Mouse (Mus musculus) gastrocnemius, adult 8-10 months (tissue): ENCODE measurements around the gene Pde7b. TPM values are rescaled to one million over a fixed set of nuclear protein-coding genes. Genes with fewer than 3 reads are reported as not detected.

Experiments
- DNase-seq, 2 experiments: peaks; one replicate each; pipeline ENCODE4 v3.0.0; 2022; ENCODE audit warnings: low spot score in 2 of 2
- total RNA-seq, 4 experiments: library from RNA; stranded (reverse); gene quantifications; 2 replicates each; pipeline ENCODE4 v1.2.4; 2022

Gene Pde7b
- 10 to 100 TPM; 33.5 to 43.1 (median 41.2) TPM for total RNA-seq

- DNase-seq: peak; percentile 66 to 83
Observed at GRCm38 (mm10) chr10:20724906-20725305, at the start of gene Pde7b. Pde7b (minus strand) TSS chr10:20725078.

DNA sequence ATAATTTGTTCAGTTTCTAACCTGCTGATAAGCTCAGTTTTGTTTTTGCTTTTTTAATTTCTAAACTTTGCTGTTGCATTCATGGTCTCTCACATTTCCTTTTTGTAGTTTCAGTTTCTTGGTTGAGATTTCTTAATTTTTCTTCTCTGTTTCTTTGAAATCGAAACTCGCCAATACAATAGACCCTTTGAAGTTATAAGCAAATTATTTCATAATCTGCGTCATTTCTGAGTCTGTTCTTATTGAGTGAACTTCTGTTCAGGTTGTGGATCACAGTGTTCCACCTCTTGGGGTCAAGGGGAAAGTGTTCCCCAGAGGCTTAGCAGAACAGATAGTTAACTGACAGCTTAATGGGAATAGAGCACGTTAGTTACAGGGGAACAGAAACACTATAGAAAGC lies 47.2 kb upstream of the Pde7b start:
- DNase-seq: no peak

GRCm38 (mm10) chr10:20770418-20770888 lies 45.6 kb upstream of the Pde7b start:
- DNase-seq: no peak

- DNase-seq: no peak
Observed at GRCm38 (mm10) chr10:20769557-20770417, 44.9 kb upstream of the Pde7b start.

DNA sequence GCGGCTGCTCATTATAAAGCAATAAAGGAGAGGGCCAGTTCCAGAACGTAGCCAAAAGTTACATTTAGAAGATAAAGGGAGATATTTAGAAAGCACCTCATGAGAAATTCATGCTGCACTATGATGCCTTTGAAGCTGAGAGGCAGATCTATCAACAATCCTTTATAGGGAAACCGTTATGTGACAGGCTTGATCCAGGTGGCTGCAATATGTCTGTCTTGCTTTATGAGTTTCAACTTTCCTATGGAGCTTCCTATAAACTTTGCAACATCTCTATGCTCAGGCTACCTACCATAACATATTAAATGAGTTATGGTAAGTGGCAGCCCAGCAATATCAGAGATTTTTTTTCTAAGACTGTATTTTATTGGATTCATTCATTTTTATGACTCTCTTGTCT lies 39.5 kb upstream of the Pde7b start:
- DNase-seq: no peak

GRCm38 (mm10) chr10:20758939-20759338 lies 34.1 kb upstream of the Pde7b start:
- no peak for DNase-seq

DNA sequence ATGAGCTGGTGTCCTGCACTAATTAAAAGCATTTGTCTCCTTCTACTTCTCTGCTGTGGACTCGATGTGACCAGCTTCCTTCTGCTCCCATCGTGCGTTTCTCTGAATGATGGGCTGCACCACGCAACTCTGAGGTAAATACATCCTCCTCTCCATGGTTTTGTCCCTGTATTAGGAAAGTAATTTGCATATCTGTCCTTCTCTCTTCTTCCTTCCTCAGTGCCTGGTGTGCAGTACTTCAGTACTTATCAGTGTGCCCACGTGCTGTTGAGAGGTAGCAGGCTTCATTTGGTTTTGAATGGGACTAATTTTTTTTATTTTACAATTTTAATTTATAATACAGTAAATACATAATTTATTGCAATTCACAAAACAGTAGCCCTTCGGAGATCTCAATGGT lies 33.4 kb upstream of the Pde7b start:
- no peak for DNase-seq

DNA sequence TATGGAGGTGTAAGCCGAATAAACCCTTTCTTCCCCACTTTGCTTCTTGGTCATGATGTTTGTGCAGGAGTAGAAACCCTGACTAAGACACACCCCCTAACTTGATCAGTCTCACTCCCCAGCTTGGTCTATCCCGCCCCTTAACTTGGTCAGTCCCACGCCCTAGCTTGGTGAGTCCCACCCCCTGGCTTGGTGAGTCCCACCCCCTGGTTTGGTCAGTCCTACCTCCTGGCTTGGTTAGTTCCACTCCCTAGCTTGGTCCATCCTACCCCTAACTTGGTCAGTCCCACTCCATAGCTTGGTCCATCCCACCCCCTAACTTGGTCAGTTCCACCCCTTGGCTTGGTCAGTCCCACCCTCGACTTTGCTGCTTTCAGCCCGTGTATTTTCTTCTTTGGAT lies 31.3 kb upstream of the Pde7b start:
- DNase-seq: no peak

GRCm38 (mm10) chr10:20752883-20753282 lies 28.0 kb upstream of the Pde7b start:
- DNase-seq: no peak

DNA sequence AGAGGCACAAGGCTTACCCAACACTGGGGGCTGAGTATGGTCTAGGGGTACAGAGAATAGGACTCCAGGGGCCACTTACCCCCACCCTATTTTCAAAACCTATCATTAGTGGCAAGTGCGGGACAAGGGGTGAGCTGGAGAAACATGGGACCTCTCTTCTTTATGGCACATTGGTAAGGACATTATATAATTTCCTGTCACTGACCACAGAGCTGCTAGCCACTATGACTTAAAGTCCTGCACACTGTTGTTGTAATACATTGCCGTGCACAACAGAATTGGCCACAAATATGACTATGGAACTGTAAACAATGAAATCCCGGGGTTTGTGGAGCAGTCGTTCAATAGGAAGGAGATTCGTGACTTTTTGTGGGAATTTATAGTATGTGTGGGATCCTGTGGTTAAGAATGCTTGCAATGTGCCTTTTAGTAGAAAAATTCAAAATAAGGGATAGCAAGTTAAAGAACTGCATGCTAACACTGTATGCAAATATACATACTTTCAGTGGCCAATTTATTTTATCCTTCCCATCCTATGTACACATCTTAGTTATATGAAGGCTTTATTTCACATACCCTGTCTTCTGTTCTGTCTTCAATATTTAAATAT lies 25.9 kb upstream of the Pde7b start:
- DNase-seq: no peak

DNA sequence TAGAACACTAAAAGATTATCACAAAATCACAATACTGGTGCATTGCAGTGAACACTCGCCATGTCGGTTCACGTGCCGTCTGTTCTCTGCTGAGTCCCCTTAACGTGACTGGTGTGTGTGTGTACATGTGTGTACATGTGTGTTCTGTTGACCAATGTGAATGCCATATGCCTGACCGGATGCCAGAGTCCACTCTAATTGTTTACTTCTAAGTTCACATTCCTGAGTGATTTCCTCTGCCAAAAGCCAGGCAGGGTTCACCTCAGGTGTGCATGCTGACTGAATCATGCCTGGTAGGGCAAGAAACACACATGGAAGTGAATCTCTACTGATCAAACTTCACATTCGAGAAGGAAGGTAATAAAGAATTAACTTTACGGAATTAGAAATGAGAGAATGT lies 24.1 kb upstream of the Pde7b start:
- DNase-seq: no peak

- DNase-seq: no peak
Observed at GRCm38 (mm10) chr10:20747229-20747628, 22.4 kb upstream of the Pde7b start.

DNA sequence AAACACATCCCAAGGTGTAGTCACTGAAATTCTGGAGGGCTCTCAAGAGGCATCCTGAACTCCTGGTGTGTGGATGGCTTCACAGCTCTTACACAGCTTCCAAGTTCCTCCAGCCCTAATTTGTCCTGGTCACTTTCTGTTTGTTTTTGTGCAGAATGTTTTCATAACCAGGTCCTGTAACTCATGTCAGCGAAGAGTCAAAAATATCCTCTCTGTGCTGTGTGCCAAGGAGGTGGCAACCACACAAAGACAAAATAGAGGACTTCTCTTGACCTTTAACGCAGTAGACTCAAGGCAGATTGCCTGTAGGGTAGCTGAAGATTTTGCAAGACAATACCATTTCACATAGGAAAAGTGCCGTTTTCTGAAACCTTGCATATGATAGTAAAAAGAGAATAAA lies 14.9 kb upstream of the Pde7b start:
- DNase-seq: no peak

DNA sequence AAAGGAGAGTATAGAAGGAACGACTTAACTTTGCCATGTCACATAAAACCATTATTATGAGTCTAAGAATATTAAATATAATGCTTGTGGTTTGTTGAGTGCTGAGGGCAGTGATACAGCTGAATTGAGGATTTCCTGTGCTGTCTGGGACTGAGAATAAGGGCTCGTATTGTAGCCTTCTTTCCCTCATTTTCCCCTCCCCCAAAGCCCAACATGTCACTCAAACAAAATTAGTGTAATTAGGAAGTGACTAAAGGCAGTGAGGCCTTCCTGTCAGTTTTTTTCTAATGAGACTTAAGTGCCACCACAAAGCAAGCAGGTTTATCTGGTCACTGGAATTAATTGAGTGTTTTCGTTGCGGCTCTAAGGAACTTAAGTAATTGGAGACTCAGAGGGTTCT lies 12.3 kb upstream of the Pde7b start:
- no peak for DNase-seq

DNA sequence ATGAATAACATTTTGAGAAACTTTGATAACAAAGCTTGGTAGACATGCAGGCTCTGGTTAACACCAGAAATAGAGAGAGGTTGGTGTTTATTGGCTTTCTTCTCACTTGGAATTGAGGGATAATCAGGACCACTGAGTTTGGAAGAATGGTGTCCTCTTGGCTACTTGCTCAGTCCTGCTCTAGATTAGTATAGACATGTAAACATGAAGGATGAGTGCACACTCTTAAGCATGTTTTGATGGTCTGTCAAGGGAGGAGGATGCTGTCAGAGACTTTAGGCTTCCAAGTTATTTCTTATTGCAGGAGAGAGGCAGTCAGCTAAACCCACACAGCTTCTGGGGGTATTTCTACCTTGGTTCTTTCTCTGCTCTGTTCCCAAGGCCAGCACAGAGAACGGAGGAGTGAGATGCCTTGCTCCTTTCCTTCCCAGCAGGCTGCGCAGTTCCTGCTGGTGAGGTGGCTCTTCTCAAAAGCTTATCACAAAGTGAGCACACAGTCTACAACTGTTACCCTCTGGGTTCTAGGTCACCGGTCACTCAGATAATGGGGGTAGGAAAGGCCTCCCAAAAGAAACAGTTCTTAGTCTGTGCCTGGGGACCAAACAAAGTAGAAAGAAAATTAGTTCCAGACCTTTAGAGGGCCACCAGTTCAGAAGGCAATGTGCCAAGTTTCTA lies 11.0 kb upstream of the Pde7b start:
- no peak for DNase-seq

DNA sequence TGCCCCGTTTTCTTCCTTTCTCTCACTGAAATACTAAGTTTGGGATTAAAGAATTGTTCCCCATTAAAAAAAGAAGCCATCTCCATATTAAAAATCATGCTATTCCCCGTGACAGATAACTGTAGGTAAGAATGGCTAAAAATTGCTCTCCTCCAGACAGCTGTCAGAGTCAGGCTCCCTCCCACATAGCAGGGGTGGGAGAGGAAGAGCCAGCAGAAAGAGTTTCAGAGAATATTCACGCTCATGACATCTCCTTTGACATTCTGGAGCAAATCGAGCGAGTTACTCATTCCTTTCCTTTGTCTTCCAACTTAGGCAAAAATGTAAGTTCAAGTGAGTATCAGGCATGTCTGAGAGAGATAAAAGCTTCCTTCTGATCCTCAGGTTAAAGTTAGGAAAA lies 8.7 kb upstream of the Pde7b start:
- no peak for DNase-seq

DNA sequence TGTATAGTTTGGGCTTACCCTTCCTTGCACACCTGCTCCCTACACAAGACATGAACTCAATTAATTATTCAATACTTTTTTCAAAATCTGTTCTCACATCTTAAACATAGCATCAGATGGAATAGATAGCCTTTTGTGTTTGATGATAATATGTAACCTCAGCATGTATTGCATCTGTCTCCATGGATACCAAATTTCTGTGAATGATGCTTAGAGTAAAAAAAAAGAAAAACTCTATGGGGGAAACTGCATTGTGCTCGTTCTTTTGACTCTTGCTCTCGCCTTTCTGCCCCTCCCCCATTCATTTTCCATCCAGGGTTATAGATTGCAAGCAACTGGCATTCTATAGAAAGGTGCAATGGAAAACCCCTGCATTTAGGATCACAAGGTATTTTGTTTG lies 7.3 kb upstream of the Pde7b start:
- DNase-seq: no peak

- DNase-seq: no peak
Observed at GRCm38 (mm10) chr10:20730034-20730433, 5.2 kb upstream of the Pde7b start.

GRCm38 (mm10) chr10:20725384-20725983 lies 606 bp upstream of the Pde7b start:
- DNase-seq: no peak

DNA sequence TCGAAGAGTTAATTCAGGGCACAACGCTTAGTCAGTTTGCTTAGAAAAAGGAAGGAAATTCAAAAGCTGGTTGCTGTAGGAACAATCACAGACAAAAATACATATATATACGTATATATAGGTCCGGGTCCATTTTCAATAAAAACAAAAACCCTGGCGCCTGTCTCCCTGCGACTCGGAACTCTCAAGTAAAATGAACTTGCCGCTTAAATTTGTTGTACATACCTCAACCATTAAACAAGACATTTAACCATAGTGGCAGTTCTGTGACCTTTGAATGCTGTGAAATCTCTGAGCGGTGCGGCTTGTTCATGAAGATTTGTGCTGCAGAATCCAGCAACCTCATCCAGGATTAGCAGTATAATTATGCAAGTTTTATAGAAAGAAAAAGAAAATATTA lies 427 bp downstream of the Pde7b start:
- DNase-seq: no peak

GRCm38 (mm10) chr10:20723962-20724361 lies 916 bp downstream of the Pde7b start:
- no peak for DNase-seq

GRCm38 (mm10) chr10:20723521-20723915 lies 1.4 kb downstream of the Pde7b start:
- DNase-seq: no peak
